Mouse (Mus musculus) lung, adult 2 months (tissue): ENCODE results near the gene Gm49339. TPM values are rescaled to one million over a fixed set of nuclear protein-coding genes. Genes with fewer than 3 reads are reported as not detected.
"Not testable (repeated sequence)": the region's sequence is repeated elsewhere in the genome, so short reads cannot be mapped to it uniquely, and the experiment has no call there.

Experiments used
- DNase-seq: peaks from one replicate; pipeline ENCODE4 v3.0.0; 2022
- H3K4me1 ChIP-seq: fragments of 200-500 bp; 2 replicates; pipeline ENCODE4 v1.6.1; 2011; ENCODE audit warnings: low read length; ENCODE audit not compliant: control insufficient read depth, insufficient read depth
- H3K4me3 ChIP-seq: fragments of 200-500 bp; replicated peaks from 2 replicates; pipeline ENCODE3; 2011; ENCODE audit warnings: low read depth, mild to moderate bottlenecking, control low read depth, low read length; ENCODE audit errors: extremely low read depth
- CTCF ChIP-seq: fragments of 200-500 bp; IDR thresholded peaks from 2 replicates; pipeline ENCODE4 v1.5.1; 2011; ENCODE audit warnings: mild to moderate bottlenecking, low read length, control low read depth; ENCODE audit not compliant: insufficient read depth
- POLR2A ChIP-seq: fragments of 200-500 bp; IDR thresholded peaks from 2 replicates; pipeline ENCODE4 v1.6.1; 2011; ENCODE audit warnings: low read depth, mild to moderate bottlenecking, control low read depth, low read length, borderline replicate concordance; ENCODE audit errors: extremely low read depth
- WGBS: fragments of 180-500 bp; shearing (Covaris S2); methylation state at CpG from one replicate; pipeline ENCODE4 v1.1.7; 2018; 5-methylcytosine and 5-hydroxymethylcytosine counted together
- polyA plus RNA-seq: library from polyadenylated mRNA; depleted of rRNA; stranded (reverse); fragments of >200 nt; gene quantifications from 2 replicates; pipeline ENCODE4 v1.2.3, GENCODE M21; 2012; rRNA removed

The Gm49339 gene
- polyA plus RNA-seq: 9.4 and 14.5 TPM in 2 replicates

GRCm38 (mm10) chr10:51480397-51480796, at the start of gene Gm49339, which contains the start of gene Lilr4b:
Gene Gm49339, plus strand, starts transcription at chr10:51480612.
Gene Lilr4b, plus strand, starts transcription at chr10:51480632.
- not testable (repeated sequence) for H3K4me1 ChIP-seq, DNase-seq, H3K4me3 ChIP-seq
- WGBS: 42% methylated on average over 1 of the region's 3 CpGs

DNA sequence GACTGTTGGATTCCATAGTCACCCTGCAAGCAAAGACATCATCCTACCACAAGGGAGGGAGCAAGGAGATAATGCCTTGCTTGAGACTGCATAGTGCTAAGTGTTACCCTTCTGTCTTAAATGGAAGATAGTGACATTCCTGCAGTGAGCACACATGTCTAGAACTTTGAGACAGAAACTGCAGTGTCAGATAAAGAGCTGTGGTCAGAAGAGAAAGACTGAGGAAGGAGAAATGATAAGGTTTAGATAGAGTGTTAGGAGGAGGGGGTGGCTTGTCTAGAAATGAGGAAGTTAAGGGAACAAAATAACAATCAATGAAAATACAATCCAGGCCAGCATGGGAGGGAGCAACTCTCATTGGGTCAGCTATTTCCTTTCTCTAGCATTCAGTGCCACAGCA, 47.5 kb upstream of the Gm49339 start:
- TF ChIP-seq CTCF: no peak
- no peak for TF ChIP-seq POLR2A
- Histone ChIP-seq H3K4me1 (no peaks in the 10 kb centered on the region), H3K4me3 (no peak overlapping the region)
- DNase-seq: no peak

- Histone ChIP-seq H3K4me3 (no peak overlapping the region), H3K4me1 (no peaks in the 10 kb centered on the region)
- DNase-seq: no peak
- WGBS: 64% methylated on average over 3 of the region's 3 CpGs
- no peak for TF ChIP-seq POLR2A
- no peak for TF ChIP-seq CTCF
Observed at GRCm38 (mm10) chr10:51435684-51436083, 44.7 kb upstream of the Gm49339 start.

DNA sequence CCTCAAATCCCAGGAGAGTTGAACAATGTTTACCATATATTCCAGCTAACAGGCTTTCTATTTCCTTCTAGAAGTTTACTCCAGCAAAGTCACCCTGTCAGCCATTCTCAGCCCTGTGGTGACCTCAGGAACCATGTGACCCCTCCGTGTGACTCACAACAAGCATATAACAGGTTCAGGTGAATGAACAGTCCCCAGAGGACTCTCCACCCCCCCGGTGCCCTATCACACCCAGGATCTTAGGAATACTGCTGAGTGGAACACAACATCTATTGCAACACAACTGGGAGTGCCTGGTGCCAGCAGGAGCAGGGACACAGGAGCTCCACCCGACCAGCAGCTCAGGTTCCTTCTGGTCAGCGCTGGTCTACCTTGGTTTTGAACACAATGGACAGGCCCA, 28.8 kb upstream of the Gm49339 start:
- DNase-seq: no peak
- WGBS: 68% methylated on average over 4 of the region's 4 CpGs
- Histone ChIP-seq H3K4me3 (no peak overlapping the region), H3K4me1 (no peaks in the 10 kb centered on the region)
- no peak for TF ChIP-seq POLR2A
- TF ChIP-seq CTCF: no peak

GRCm38 (mm10) chr10:51453616-51454298, 26.7 kb upstream of the Gm49339 start:
- DNase-seq: no peak
- Histone ChIP-seq H3K4me1 (no peaks in the 10 kb centered on the region), H3K4me3 (no peak overlapping the region)
- WGBS: 68% methylated on average over 1 of the region's 1 CpGs
- no peak for TF ChIP-seq POLR2A
- TF ChIP-seq CTCF: no peak

GRCm38 (mm10) chr10:51454365-51454764, 26.0 kb upstream of the Gm49339 start:
- H3K4me3 ChIP-seq: no peak overlapping the region
- no peak for DNase-seq
- no peak for TF ChIP-seq POLR2A

GRCm38 (mm10) chr10:51455762-51456161, 24.6 kb upstream of the Gm49339 start:
- Histone ChIP-seq H3K4me1 (no peaks in the 10 kb centered on the region), H3K4me3 (no peak overlapping the region)
- no peak for DNase-seq
- TF ChIP-seq POLR2A: no peak
- TF ChIP-seq CTCF: no peak
- WGBS: 65% methylated on average over 1 of the region's 1 CpGs

More at GRCm38 (mm10) chr10:51454365-51454764, 26.0 kb upstream of the Gm49339 start:
- 26% methylated on average over 1 of the region's 1 CpGs for WGBS
- H3K4me1 ChIP-seq: no peaks in the 10 kb centered on the region

DNA sequence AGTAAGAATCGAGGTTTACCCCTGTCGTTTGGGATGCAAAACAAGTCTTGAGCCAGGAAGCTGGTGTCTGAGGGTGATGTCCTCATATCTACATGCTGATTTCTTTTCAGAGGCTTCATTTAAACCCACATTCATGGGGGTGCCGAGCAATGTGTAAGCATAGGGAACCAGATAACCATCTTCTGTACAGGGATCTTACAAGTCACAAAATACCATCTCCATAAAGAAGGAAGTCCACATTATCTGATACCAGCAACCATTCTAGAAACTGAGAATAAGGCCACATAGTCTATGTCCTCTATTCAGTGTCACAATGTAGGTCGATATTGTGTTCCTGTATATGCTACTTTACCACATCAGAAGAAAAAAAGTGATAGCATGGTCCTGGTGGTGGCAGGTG, 24.0 kb upstream of the Gm49339 start:
- TF ChIP-seq POLR2A: no peak
- no peak for TF ChIP-seq CTCF
- Histone ChIP-seq H3K4me1 (no peaks in the 10 kb centered on the region), H3K4me3 (no peak overlapping the region)
- DNase-seq: no peak
- 61% methylated on average over 4 of the region's 4 CpGs for WGBS

DNA sequence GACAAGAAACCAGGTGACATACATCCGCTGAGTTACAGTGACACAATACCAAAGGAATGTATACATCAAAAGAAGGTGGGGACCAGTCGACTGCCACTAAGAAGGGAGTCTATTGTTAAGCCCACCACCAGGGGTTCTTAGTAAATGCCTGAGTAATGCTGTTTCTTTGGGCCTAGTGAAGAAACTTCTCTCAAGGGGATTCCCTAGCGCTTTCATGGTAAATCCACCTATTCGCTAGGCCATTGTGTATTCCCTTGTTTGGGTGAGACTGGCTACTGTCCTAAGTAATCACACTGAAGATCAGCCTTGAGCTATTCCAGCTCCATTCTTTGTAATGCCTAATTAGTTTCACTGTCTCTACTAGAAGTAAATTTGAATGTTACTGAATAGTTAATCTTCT, 16.6 kb upstream of the Gm49339 start:
- H3K4me1 ChIP-seq, H3K4me3 ChIP-seq, DNase-seq: not testable (repeated sequence)
- WGBS: 59% methylated on average over 4 of the region's 4 CpGs

DNA sequence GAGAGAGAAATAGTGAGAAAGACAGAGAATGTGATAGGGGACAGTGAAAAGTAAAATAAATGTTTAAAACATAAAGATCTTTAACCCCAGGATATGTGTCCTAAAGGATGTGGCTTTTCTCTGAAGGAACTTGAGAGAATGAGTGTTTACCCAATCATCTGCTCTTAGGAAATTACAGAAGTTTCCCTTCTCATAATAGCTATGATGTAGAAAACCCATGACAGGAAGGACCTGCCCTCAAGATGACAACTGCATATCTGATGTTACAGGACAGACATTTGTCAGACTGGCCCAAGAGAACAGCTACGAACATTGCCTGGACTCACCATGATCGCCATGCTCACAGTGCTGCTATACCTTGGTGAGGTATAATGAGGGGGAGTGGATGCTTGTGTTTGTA, 10.3 kb downstream of the Gm49339 start, which contains the start of gene Lilrb4a:
TSS of gene Lilrb4a (plus strand) at position 266 of the 400 bp plus-strand sequence.
- not testable (repeated sequence) for H3K4me3 ChIP-seq, H3K4me1 ChIP-seq, DNase-seq
- no CpG with 5 or more reads among the region's 2 CpGs for WGBS

DNA sequence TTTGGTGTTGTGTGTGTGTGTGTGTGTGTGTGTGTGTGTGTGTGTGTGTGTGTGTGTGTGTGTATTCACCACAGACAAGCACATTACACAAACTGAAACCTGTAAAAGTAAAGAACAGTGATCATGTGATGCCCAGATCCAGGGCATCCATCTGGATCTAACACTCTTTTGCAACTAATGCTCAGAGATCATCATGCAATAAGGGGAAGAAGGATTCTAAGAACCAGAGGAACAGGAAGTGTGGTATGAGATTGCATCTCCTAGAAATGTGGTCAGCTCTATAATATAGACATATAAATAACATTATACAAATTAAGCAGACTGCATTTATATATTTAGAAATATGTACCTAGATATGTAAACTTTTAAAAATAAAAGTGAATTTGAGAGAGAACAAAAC, 39.6 kb downstream of the Gm49339 start:
- Histone ChIP-seq H3K4me1 (no peaks in the 10 kb centered on the region), H3K4me3 (no peak overlapping the region)
- TF ChIP-seq POLR2A: no peak
- DNase-seq: no peak
